Mouse (Mus musculus) cerebellum, postnatal 14 days (tissue): Measurements from ENCODE around the gene Hist2h2ab.

Experiments
- DNase-seq, 2 experiments: peaks; one replicate each; pipeline ENCODE4 v3.0.0; 2021; ENCODE audit warnings: mixed read lengths in 2 of 2

Gene Hist2h2ab

GRCm38 (mm10) chr3:96262979-96263550 is 43.4 kb downstream of the Hist2h2ab start, which contains the start of gene Hist2h4:
Gene Hist2h4, minus strand, starts transcription at chr3:96263311.
- peak; percentile 96 to 99 for DNase-seq

- DNase-seq = peak; percentile 57 to 67
Measured at GRCm38 (mm10) chr3:96263558-96264403, 44.1 kb downstream of the Hist2h2ab start.

GRCm38 (mm10) chr3:96264404-96264949 is 44.8 kb downstream of the Hist2h2ab start:
- DNase-seq = no peak

- DNase-seq = no peak
Measured at GRCm38 (mm10) chr3:96266132-96266710, 46.6 kb downstream of the Hist2h2ab start.

- DNase-seq = no peak
Measured at GRCm38 (mm10) chr3:96267541-96267940, 47.9 kb downstream of the Hist2h2ab start.

GRCm38 (mm10) chr3:96268051-96268775 is 48.5 kb downstream of the Hist2h2ab start, which contains the start of gene Hist2h3b:
Gene Hist2h3b, plus strand, starts transcription at chr3:96268654.
- DNase-seq = peak; percentile 77 to 84

DNA sequence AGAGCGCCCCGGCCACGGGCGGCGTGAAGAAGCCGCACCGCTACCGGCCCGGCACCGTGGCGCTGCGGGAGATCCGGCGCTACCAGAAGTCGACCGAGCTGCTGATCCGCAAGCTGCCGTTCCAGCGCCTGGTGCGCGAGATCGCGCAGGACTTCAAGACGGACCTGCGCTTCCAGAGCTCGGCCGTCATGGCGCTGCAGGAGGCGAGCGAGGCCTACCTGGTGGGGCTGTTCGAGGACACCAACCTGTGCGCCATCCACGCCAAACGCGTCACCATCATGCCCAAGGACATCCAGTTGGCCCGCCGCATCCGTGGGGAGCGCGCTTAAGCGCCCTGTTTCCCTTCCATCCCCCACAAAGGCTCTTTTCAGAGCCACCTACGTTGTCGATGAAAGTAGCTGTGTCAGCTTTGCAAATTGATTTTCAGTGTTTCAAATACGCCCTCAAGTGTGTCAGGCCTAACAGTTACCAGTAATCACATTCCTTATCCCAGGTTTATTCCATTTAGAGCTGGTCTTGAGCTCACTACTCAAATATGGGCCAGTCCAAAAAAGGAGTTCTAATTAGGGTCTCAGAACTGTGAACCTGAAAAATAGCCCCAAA is 49.2 kb downstream of the Hist2h2ab start:
- peak in 1 of 2 experiments; percentile 41 for DNase-seq
